Mouse (Mus musculus) spleen, postnatal 14 days (tissue): ENCODE results near the gene Cdkn1b.

ENCODE experiments used
- DNase-seq, 2 experiments: peaks; one replicate each; pipeline ENCODE4 v3.0.0; 2021 to 2022; ENCODE audit warnings: low spot score in 2 of 2

Gene Cdkn1b

GRCm38 (mm10) chr6:134903368-134903767 is 16.8 kb upstream of the Cdkn1b start:
- DNase-seq: no peak

GRCm38 (mm10) chr6:134903891-134904884 is 16.0 kb upstream of the Cdkn1b start:
- no peak for DNase-seq

- DNase-seq: no peak
Observed at GRCm38 (mm10) chr6:134905811-134906210, 14.4 kb upstream of the Cdkn1b start.

- DNase-seq: no peak
Observed at GRCm38 (mm10) chr6:134914523-134914922, 5.7 kb upstream of the Cdkn1b start.

GRCm38 (mm10) chr6:134916641-134917040 is 3.6 kb upstream of the Cdkn1b start:
- no peak for DNase-seq

- DNase-seq: peak in 1 of 2 experiments; percentile 35
Observed at GRCm38 (mm10) chr6:134917087-134917486, 3.1 kb upstream of the Cdkn1b start.

- DNase-seq: no peak
Observed at GRCm38 (mm10) chr6:134918769-134919168, 1.4 kb upstream of the Cdkn1b start.

GRCm38 (mm10) chr6:134919511-134920189 is 551 bp upstream of the Cdkn1b start:
- peak in 1 of 2 experiments; percentile 29 for DNase-seq

GRCm38 (mm10) chr6:134921014-134921694 is 953 bp downstream of the Cdkn1b start:
- peak; percentile 26 to 46 for DNase-seq

- DNase-seq: no peak
Observed at GRCm38 (mm10) chr6:134921695-134922510, 1.7 kb downstream of the Cdkn1b start.

- no peak for DNase-seq
Observed at GRCm38 (mm10) chr6:134922511-134923195, 2.5 kb downstream of the Cdkn1b start.

- no peak for DNase-seq
Observed at GRCm38 (mm10) chr6:134923670-134924069, 3.5 kb downstream of the Cdkn1b start.

- DNase-seq: no peak
Observed at GRCm38 (mm10) chr6:134924262-134924661, 4.1 kb downstream of the Cdkn1b start.

GRCm38 (mm10) chr6:134925673-134926337 is 5.6 kb downstream of the Cdkn1b start:
- no peak for DNase-seq

GRCm38 (mm10) chr6:134926338-134926705 is 6.1 kb downstream of the Cdkn1b start:
- no peak for DNase-seq

- DNase-seq: peak; percentile 44 to 61
Observed at GRCm38 (mm10) chr6:134926803-134927594, 6.8 kb downstream of the Cdkn1b start.

GRCm38 (mm10) chr6:134927595-134928095 is 7.4 kb downstream of the Cdkn1b start:
- no peak for DNase-seq

GRCm38 (mm10) chr6:134928096-134928888 is 8.1 kb downstream of the Cdkn1b start:
- DNase-seq: peak; percentile 66 to 72
